Mouse (Mus musculus) liver, adult 2 months (tissue): Measurements from ENCODE around the gene Swi5. TPM values are rescaled to one million over a fixed set of nuclear protein-coding genes. Genes with fewer than 3 reads are reported as not detected.

Experiments
- DNase-seq: peaks from one replicate; pipeline ENCODE4 v3.0.0-alpha.2; 2011; ENCODE audit warnings: low read depth, low spot score; ENCODE audit errors: extremely low read depth
- H3K27ac ChIP-seq: fragments of 200-500 bp; replicated peaks from 2 replicates; pipeline ENCODE4 v1.5.1; 2012; ENCODE audit warnings: low read depth, mild to moderate bottlenecking, control low read depth, inconsistent platforms, low read length; ENCODE audit not compliant: insufficient read depth
- H3K27me3 ChIP-seq: fragments of 200-500 bp; 2 replicates; pipeline ENCODE4 v1.6.1; 2012; ENCODE audit warnings: mild to moderate bottlenecking, moderate library complexity, low read length, inconsistent platforms; ENCODE audit not compliant: control insufficient read depth, insufficient read depth
- H3K36me3 ChIP-seq: fragments of 200-500 bp; 2 replicates; pipeline ENCODE4 v1.6.1; 2012; ENCODE audit warnings: low read length, inconsistent platforms; ENCODE audit not compliant: control insufficient read depth, insufficient read depth
- H3K4me1 ChIP-seq: fragments of 200-500 bp; 2 replicates; pipeline ENCODE4 v1.6.1; 2011; ENCODE audit warnings: low read length; ENCODE audit not compliant: control insufficient read depth, insufficient read depth
- H3K4me3 ChIP-seq: fragments of 200-500 bp; 2 replicates; pipeline ENCODE4 v1.5.1; 2011; ENCODE audit warnings: low read depth, mild to moderate bottlenecking, control low read depth, low read length, moderate library complexity; ENCODE audit not compliant: insufficient read depth
- H3K79me2 ChIP-seq: fragments of 200-500 bp; 2 replicates; pipeline ENCODE4 v1.6.1; 2012; ENCODE audit warnings: inconsistent platforms, mild to moderate bottlenecking, low read length, moderate library complexity; ENCODE audit not compliant: control insufficient read depth, insufficient read depth
- H3K9ac ChIP-seq: fragments of 200-500 bp; 2 replicates; pipeline ENCODE4 v1.6.1; 2012; ENCODE audit warnings: low read depth, mild to moderate bottlenecking, control low read depth, inconsistent platforms, low read length
- CTCF ChIP-seq: fragments of 200-500 bp; IDR thresholded peaks from 2 replicates; pipeline ENCODE4 v1.5.1; 2011; ENCODE audit warnings: low read depth, low read length, control low read depth
- POLR2A ChIP-seq: fragments of 200-500 bp; IDR thresholded peaks from 2 replicates; pipeline ENCODE4 v1.6.1; 2011; ENCODE audit warnings: low read length, control low read depth; ENCODE audit not compliant: insufficient read depth; ENCODE audit errors: extremely low read depth
- WGBS: fragments of 180-500 bp; shearing (Covaris S2); methylation state at CpG from one replicate; pipeline ENCODE4 v1.1.7; 2018; 5-methylcytosine and 5-hydroxymethylcytosine counted together
- polyA plus RNA-seq: library from polyadenylated mRNA; depleted of rRNA; stranded (reverse); fragments of >200 nt; gene quantifications from 2 replicates; pipeline ENCODE4 v1.2.3, GENCODE M21; 2012
- total RNA-seq: library from RNA; depleted of rRNA; stranded (reverse); fragments of >200 nt; gene quantifications from 2 replicates; pipeline ENCODE4 v1.2.3, GENCODE M21; 2014

Gene Swi5
- total and polyA plus RNA-seq, 2 experiments, result 171 to 384 TPM

- H3K9ac ChIP-seq, result no peak overlapping the region
- DNase-seq, result no peak
- 67% methylated on average over 7 of the region's 7 CpGs for WGBS
- H3K36me3 ChIP-seq, result no peaks in the 10 kb centered on the region
- TF ChIP-seq POLR2A (no peak), CTCF (no peak)
- no peaks in the 10 kb centered on the region for H3K79me2 ChIP-seq
- no peaks in the 10 kb centered on the region for H3K27me3 ChIP-seq
- no peaks in the 10 kb centered on the region for H3K4me1 ChIP-seq
- no peak overlapping the region for H3K27ac ChIP-seq
- H3K4me3 ChIP-seq, result no peak overlapping the region
Measured at GRCm38 (mm10) chr2:32325342-32325741, 37.5 kb upstream of the Swi5 start.

GRCm38 (mm10) chr2:32324322-32324721, 36.4 kb upstream of the Swi5 start:
- Histone ChIP-seq H3K27ac (no peak overlapping the region), H3K36me3 (no peaks in the 10 kb centered on the region), H3K4me1 (no peaks in the 10 kb centered on the region), H3K27me3 (no peaks in the 10 kb centered on the region), H3K4me3 (no peak overlapping the region), H3K9ac (no peak overlapping the region), H3K79me2 (no peaks in the 10 kb centered on the region)
- 72% methylated on average over 4 of the region's 4 CpGs for WGBS
- no peak for TF ChIP-seq POLR2A
- no peak for TF ChIP-seq CTCF
- DNase-seq, result no peak

- Histone ChIP-seq H3K36me3 (no peaks in the 10 kb centered on the region), H3K9ac (no peak overlapping the region), H3K4me3 (no peak overlapping the region), H3K27me3 (no peaks in the 10 kb centered on the region), H3K27ac (no peak overlapping the region), H3K4me1 (no peaks in the 10 kb centered on the region), H3K79me2 (no peaks in the 10 kb centered on the region)
- TF ChIP-seq CTCF (no peak), POLR2A (no peak)
- 84% methylated on average over 7 of the region's 7 CpGs for WGBS
- DNase-seq, result no peak
Measured at GRCm38 (mm10) chr2:32322754-32323741, 35.2 kb upstream of the Swi5 start.

GRCm38 (mm10) chr2:32321591-32322298, 33.9 kb upstream of the Swi5 start:
- Histone ChIP-seq H3K27me3 (no peaks in the 10 kb centered on the region), H3K27ac (no peak overlapping the region), H3K79me2 (no peaks in the 10 kb centered on the region), H3K36me3 (no peaks in the 10 kb centered on the region), H3K9ac (no peak overlapping the region), H3K4me1 (no peaks in the 10 kb centered on the region), H3K4me3 (no peak overlapping the region)
- DNase-seq, result no peak
- TF ChIP-seq POLR2A, result no peak
- TF ChIP-seq CTCF, result no peak
- WGBS, result 72% methylated on average over 9 of the region's 9 CpGs

- TF ChIP-seq CTCF (no peak), POLR2A (no peak)
- Histone ChIP-seq H3K36me3 (no peaks in the 10 kb centered on the region), H3K27ac (no peak overlapping the region), H3K9ac (no peak overlapping the region), H3K27me3 (no peaks in the 10 kb centered on the region), H3K4me1 (no peaks in the 10 kb centered on the region), H3K4me3 (no peak overlapping the region), H3K79me2 (no peaks in the 10 kb centered on the region)
- WGBS, result 72% methylated on average over 11 of the region's 11 CpGs
- no peak for DNase-seq
Measured at GRCm38 (mm10) chr2:32320721-32321120, 32.8 kb upstream of the Swi5 start.
